Mouse (Mus musculus) limb, embryonic 14.5 days (tissue): Measurements from ENCODE around the gene Ncapg2. TPM values are rescaled to one million over a fixed set of nuclear protein-coding genes. Genes with fewer than 3 reads are reported as not detected.

Experiments
- ATAC-seq: fragments of 200-750 bp; cut with Nextera tagmentation; 2 replicates; pipeline ENCODE4 v1.8.0; 2017; ENCODE audit warnings: low read depth, moderate number of reproducible peaks, moderate TSS enrichment; ENCODE audit not compliant: low FRiP score
- DNase-seq: peaks from one replicate; pipeline ENCODE4 v3.0.0-alpha.2; 2015; ENCODE audit warnings: low spot score
- H3K27ac ChIP-seq: fragments of 300-500 bp; sonication (generic); replicated peaks from 2 replicates; pipeline ENCODE4 v1.5.1; 2014; ENCODE audit warnings: low read depth, mild to moderate bottlenecking, low read length, moderate library complexity, mixed read lengths
- H3K27me3 ChIP-seq: fragments of 300-500 bp; sonication (generic); 2 replicates; pipeline ENCODE4 v1.6.1; 2014; ENCODE audit warnings: low read length, mixed read lengths; ENCODE audit not compliant: control insufficient read depth, insufficient read depth
- H3K36me3 ChIP-seq: fragments of 300-500 bp; sonication (generic); 2 replicates; pipeline ENCODE4 v1.6.1; 2014; ENCODE audit warnings: mild to moderate bottlenecking, low read length, moderate library complexity, mixed read lengths; ENCODE audit not compliant: control insufficient read depth, insufficient read depth
- H3K4me1 ChIP-seq: fragments of 300-500 bp; sonication (generic); 2 replicates; pipeline ENCODE4 v1.6.1; 2014; ENCODE audit warnings: antibody characterized with exemption, low read length, mixed read lengths; ENCODE audit not compliant: control insufficient read depth, insufficient read depth
- H3K4me2 ChIP-seq: fragments of 300-500 bp; sonication (generic); replicated peaks from 2 replicates; pipeline ENCODE4 v1.6.1; 2014; ENCODE audit warnings: low read depth, mild to moderate bottlenecking, low read length, moderate library complexity; ENCODE audit not compliant: severe bottlenecking
- H3K4me3 ChIP-seq: fragments of 300-500 bp; sonication (generic); replicated peaks from 2 replicates; pipeline ENCODE4 v1.5.1; 2014; ENCODE audit warnings: low read length
- H3K9ac ChIP-seq: fragments of 300-500 bp; sonication (generic); 2 replicates; pipeline ENCODE4 v1.6.1; 2014; ENCODE audit warnings: mild to moderate bottlenecking, low read depth, low read length, moderate library complexity; ENCODE audit not compliant: severe bottlenecking
- H3K9me3 ChIP-seq: fragments of 300-500 bp; sonication (generic); 2 replicates; pipeline ENCODE4 v1.6.1; 2016; ENCODE audit warnings: low read length; ENCODE audit not compliant: control insufficient read depth
- POLR2A ChIP-seq: fragments of 200-500 bp; IDR thresholded peaks from 2 replicates; pipeline ENCODE4 v1.8.0; 2012; ENCODE audit warnings: inconsistent platforms, mild to moderate bottlenecking, moderate library complexity, borderline replicate concordance; ENCODE audit not compliant: insufficient read depth, insufficient read length; ENCODE audit errors: extremely low read depth
- WGBS: fragments of 180-500 bp; shearing (Covaris S2); extraction: QIAGEN DNeasy Blood & Tissue Kit; methylation state at CpG from one replicate; pipeline ENCODE4 v1.1.7; 2014; 5-methylcytosine and 5-hydroxymethylcytosine counted together
- polyA plus RNA-seq, 2 experiments: library from polyadenylated mRNA; depleted of rRNA in 1 of 2; stranded (reverse) in 1 of 2; unstranded in 1 of 2; fragments of >200 nt; fragmentation: Nextera tagmentation in 1 of 2; extraction: Ambion mirVana in 1 of 2; gene quantifications; 2 replicates each; pipeline versions ENCODE4 v1.2.1 to v1.2.3; 2012 to 2014

Ncapg2 gene
- polyA plus RNA-seq, 2 experiments = 24.1 to 37.4 TPM

DNA sequence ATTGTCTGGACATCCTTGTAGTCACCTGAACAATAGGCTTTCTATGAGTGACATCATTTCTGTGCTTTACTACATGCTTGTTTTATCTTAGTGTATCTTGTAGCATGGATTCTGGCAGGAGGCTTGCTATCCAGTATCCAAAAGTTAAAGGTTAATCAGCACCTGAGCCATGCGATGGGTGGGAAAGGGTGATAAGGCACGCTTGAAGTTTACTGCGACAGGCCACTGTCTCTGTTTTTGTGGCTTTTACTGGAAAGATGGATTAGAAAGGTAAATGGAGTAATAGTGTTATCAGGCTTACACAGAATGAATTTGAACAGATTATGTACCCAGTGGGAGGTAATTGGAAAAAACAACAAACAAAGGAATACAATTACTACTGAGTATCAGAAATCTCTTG lies 37.0 kb downstream of the Ncapg2 start:
- ATAC-seq (no peak), DNase-seq (no peak)
- H3K27ac ChIP-seq = no peak overlapping the region
- no peak overlapping the region for H3K4me3 ChIP-seq
- no peaks in the 10 kb centered on the region for H3K27me3 ChIP-seq
- no peaks in the 10 kb centered on the region for H3K9me3 ChIP-seq
- peaks cover 72% of the 10 kb centered on the region for H3K36me3 ChIP-seq
- no peak overlapping the region for H3K9ac ChIP-seq
- TF ChIP-seq POLR2A = no peak
- WGBS = 97% methylated on average over 3 of the region's 3 CpGs
- H3K4me1 ChIP-seq = no peaks in the 10 kb centered on the region
- no peak overlapping the region for H3K4me2 ChIP-seq

DNA sequence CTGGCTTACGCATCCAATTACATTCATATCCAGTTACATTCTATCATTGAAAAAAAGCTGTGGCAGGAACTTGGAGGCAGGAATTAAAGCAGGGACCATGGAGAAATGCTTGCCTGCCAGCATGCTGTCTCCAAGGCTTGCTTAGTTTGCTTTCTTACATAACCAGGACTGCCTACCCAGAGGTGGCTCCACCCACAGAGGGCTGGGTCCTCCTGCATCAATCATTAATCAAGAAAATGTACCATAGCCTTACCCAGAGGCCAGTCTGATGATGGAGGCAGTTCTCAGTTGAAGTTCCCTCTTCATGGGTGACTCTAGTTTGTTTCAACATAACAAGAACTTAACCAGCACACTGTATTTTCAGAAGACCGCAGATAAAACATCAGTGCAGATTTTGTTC lies 44.3 kb downstream of the Ncapg2 start:
- no peaks in the 10 kb centered on the region for H3K4me1 ChIP-seq
- WGBS = 93% methylated on average over 2 of the region's 2 CpGs
- ATAC-seq (no peak), DNase-seq (no peak)
- H3K27ac ChIP-seq = no peak overlapping the region
- H3K36me3 ChIP-seq = peaks cover 45% of the 10 kb centered on the region
- no peak overlapping the region for H3K4me2 ChIP-seq
- no peaks in the 10 kb centered on the region for H3K9me3 ChIP-seq
- H3K4me3 ChIP-seq = no peak overlapping the region
- TF ChIP-seq POLR2A = no peak
- no peak overlapping the region for H3K9ac ChIP-seq
- no peaks in the 10 kb centered on the region for H3K27me3 ChIP-seq

- Histone ChIP-seq H3K4me2 (no peak overlapping the region), H3K36me3 (peaks cover 33% of the 10 kb centered on the region), H3K9ac (no peak overlapping the region), H3K4me1 (no peaks in the 10 kb centered on the region), H3K27me3 (no peaks in the 10 kb centered on the region), H3K4me3 (no peak overlapping the region), H3K27ac (no peak overlapping the region), H3K9me3 (no peaks in the 10 kb centered on the region)
- DNase-seq (no peak), ATAC-seq (no peak)
- 91% methylated on average over 6 of the region's 6 CpGs for WGBS
- no peak for TF ChIP-seq POLR2A
These were observed 55.3 kb downstream of the Ncapg2 start for GRCm38 (mm10) chr12:116460379-116461065.

GRCm38 (mm10) chr12:116467030-116467429 lies 61.8 kb downstream of the Ncapg2 start:
- no peaks in the 10 kb centered on the region for H3K4me1 ChIP-seq
- peaks cover 7% of the 10 kb centered on the region; the same call in 1 of the 2 replicates for H3K36me3 ChIP-seq
- DNase-seq (no peak), ATAC-seq (no peak)
- H3K9ac ChIP-seq = no peak overlapping the region
- no peak overlapping the region for H3K27ac ChIP-seq
- H3K4me3 ChIP-seq = no peak overlapping the region
- no peak overlapping the region for H3K4me2 ChIP-seq
- H3K27me3 ChIP-seq = no peaks in the 10 kb centered on the region
- no peak for TF ChIP-seq POLR2A
- WGBS = 94% methylated on average over 5 of the region's 5 CpGs
- H3K9me3 ChIP-seq = no peaks in the 10 kb centered on the region

GRCm38 (mm10) chr12:116468348-116468747 lies 63.1 kb downstream of the Ncapg2 start:
- TF ChIP-seq POLR2A = no peak
- no peak for DNase-seq
- Histone ChIP-seq H3K36me3 (0 out of 2 replicates have a peak, but pooled peaks cover 4% of the 10 kb centered on the region), H3K4me3 (no peak overlapping the region), H3K4me2 (no peak overlapping the region), H3K27ac (no peak overlapping the region), H3K27me3 (no peaks in the 10 kb centered on the region), H3K9me3 (no peaks in the 10 kb centered on the region), H3K4me1 (no peaks in the 10 kb centered on the region), H3K9ac (no peak overlapping the region)
- WGBS = 88% methylated on average over 1 of the region's 1 CpGs
- no peak for ATAC-seq
